Comparison of ENCODE assay signal across 16 mouse cellular contexts in the genomic region with DNA sequence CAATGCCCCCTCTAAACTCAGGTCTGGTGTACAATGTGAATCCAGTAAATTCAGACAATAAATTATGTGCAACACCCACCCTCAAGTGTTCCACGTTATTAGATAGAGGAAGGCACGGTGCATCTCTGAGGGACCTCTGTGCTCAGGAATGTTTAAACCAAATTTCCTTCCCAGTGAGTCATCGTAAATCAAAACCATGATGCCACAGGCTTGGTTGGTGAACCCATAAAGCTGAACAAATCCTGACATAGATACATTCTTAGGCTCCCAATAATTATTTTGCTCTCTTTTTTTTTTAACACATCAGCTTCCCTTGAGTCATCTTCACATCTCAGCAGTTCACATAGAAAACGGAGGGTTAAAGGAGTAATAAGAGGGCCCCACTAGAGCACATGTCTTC.
"Had no signal": no experiment of that assay in that cellular context is flagged by ENCODE, and none has a peak within 500 bp of the region (broad histone marks: within the 10 kb centered on the region; RNA-seq: fewer than 3 reads in every experiment).

No protein-coding gene starts in this region.

- H3K4me1 ChIP-seq: liver, embryonic 13.5 days; midbrain, embryonic 12.5 days; stomach, embryonic 15.5 days had no signal

- DNase-seq: layer of hippocampus, postnatal 36 days; liver, embryonic 13.5 days; lung, adult 2 months; lung, postnatal 14 days; lung, postnatal 4 days; retina, postnatal 1 day; right cerebral cortex, postnatal 25 days; spleen, adult 18-20 months; thymus, postnatal 25 days had no signal

- H3K27me3 ChIP-seq: liver, embryonic 13.5 days; midbrain, embryonic 12.5 days; neural tube, embryonic 12.5 days; stomach, embryonic 15.5 days had no signal

- H3K27ac ChIP-seq: layer of hippocampus, adult 2 months; left cerebral cortex, adult 2 months; liver, embryonic 13.5 days; midbrain, embryonic 12.5 days; neural tube, embryonic 12.5 days; stomach, embryonic 15.5 days had no signal

- ATAC-seq: intestine, postnatal 0 days; midbrain, embryonic 16.5 days had no signal

- H3K9me3 ChIP-seq: liver, embryonic 13.5 days; midbrain, embryonic 12.5 days; neural tube, embryonic 12.5 days; stomach, embryonic 15.5 days had no signal

- H3K36me3 ChIP-seq: liver, embryonic 13.5 days; midbrain, embryonic 12.5 days; neural tube, embryonic 12.5 days; stomach, embryonic 15.5 days had no signal

- H3K9ac ChIP-seq: liver, embryonic 13.5 days; midbrain, embryonic 12.5 days; neural tube, embryonic 12.5 days; stomach, embryonic 15.5 days had no signal

- H3K4me2 ChIP-seq: liver, embryonic 13.5 days; midbrain, embryonic 12.5 days had no signal

- H3K4me3 ChIP-seq: layer of hippocampus, adult 2 months; left cerebral cortex, adult 2 months; liver, embryonic 13.5 days; midbrain, embryonic 12.5 days; neural tube, embryonic 12.5 days; stomach, embryonic 15.5 days had no signal
